Mouse (Mus musculus): ENCODE results near the gene Doxl2. TPM values are rescaled to one million over a fixed set of nuclear protein-coding genes. Genes with fewer than 3 reads are reported as not detected.

Doxl2 gene
- total RNA-seq, 2 experiments from 2014 or later: not detected

GRCm38 (mm10) chr6:49008420-49009160 lies 33.8 kb downstream of the Doxl2 start:
- ATAC-seq (ENCODE audit: poor library complexity, severe bottlenecking): no peak

DNA sequence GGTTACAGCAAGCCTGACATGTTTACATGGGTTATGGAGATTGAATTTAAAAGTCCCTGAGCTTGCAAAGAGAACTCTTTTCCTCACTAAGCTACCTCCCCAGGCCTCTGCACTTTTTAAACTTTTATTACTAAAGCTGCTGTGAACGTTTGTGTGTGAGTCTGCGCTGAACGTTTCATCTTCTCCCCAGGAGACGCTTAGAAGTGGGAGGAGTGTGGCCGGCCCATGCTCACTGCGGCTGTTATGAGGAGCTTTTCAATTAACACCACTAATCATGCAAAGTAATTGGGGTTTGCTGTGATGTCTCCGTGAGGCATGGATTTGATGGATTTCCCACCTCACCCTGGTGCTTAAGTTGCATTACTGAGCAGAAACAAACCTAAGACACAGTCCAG lies 34.4 kb downstream of the Doxl2 start:
- no peak for ATAC-seq (ENCODE audit: poor library complexity, severe bottlenecking)

DNA sequence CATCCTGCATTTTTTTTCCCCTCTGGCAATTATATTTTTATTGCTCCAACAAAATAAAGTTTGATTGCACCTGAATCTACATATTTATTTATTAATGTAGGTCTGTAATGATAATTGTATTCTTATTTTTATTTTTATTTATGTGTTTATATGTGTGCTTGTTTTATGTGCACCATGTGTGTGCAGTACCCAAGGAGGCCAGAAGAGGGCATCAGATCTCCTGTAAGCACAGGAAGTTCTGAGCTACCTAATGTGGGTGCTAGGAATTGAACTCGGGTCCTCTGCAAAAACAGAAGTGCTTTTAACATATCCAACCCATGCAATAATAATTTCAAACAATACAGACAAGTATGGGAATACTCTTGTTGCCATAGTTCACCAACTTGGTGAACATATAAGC lies 34.9 kb downstream of the Doxl2 start:
- ATAC-seq (ENCODE audit: poor library complexity, severe bottlenecking): no peak

GRCm38 (mm10) chr6:49011191-49011590 lies 36.4 kb downstream of the Doxl2 start:
- no peak for ATAC-seq (ENCODE audit: poor library complexity, severe bottlenecking)

DNA sequence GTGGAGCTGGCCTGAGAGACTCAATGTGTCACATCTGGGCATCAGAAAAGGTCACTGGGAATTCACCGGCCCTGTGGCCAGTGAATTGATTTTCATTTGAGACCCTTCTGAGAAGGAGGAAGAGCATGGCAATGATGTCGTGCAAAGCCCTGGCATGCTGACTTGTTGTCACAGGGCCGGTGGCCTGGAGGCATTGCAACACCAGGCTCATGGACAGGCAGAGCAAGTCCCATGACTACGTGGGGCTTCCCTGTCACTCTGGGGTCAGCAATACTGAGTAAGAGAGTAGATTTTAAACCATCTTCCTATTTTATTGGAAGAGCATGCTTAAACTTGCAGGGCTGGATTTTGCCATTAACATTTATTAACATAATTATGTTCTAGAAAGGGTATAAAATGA lies 38.3 kb downstream of the Doxl2 start:
- ATAC-seq (ENCODE audit: poor library complexity, severe bottlenecking): peak; percentile 37; the same call in 1 of the 2 replicates

DNA sequence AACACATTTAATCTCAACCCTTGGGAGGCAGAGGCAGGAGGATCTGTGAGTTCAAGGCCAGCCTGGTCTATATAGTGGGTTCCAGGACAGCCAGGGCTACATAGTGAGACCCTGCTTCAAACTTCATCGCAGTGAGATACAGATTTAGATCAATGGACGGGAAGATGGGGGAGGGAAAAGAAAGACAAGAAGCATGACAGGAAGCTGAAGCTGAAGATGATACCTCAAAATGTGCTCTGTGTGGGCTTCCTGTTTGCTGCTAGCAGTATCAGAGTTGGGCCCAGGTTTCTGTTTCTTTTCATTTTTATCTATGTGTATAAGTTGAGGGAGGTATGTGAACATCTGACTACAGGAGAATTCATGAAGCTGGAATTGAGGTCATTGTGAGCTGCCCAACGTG lies 38.7 kb downstream of the Doxl2 start:
- no peak for ATAC-seq (ENCODE audit: poor library complexity, severe bottlenecking)

DNA sequence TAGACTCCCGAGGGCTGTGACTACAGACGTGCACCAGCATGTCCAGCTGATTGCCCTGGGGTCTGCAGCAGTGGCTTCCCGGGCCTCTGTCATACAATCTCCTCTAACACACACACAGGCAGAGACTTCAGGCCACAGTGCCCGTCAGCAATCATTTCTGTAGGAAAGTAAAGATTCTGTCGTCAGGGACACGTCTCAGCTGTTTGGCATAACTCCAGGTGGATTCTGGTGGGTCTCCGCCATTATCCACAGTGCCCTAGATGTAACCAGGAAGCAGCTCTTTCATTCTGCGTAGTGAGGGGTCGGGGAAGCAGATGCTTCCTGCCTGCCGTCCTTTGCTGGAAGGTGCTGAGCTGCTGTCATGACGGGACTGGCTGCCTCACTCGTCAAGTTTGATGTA lies 42.4 kb downstream of the Doxl2 start:
- peak; percentile 45; the same call in 1 of the 2 replicates for ATAC-seq (ENCODE audit: poor library complexity, severe bottlenecking)

DNA sequence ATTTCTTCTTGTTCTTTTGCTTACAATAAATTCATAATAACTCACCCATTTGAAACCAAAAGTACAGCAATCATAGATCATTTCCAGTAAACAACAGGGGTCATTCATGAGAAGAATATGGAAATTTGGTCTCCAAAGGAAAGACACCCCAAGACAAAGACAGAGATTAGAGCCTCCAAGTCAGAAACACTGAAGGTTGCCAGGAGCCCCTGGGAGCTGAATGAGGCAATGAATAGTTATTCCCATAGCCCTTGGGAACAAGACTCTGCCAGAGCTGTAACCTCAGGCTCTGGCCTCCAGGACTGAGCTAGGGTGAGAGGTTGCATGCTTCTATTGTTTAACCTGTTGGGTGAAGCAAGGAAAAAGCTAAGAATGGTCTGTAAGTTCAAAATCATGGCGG lies 44.6 kb downstream of the Doxl2 start:
- ATAC-seq (ENCODE audit: poor library complexity, severe bottlenecking): no peak

- ATAC-seq (ENCODE audit: poor library complexity, severe bottlenecking): peak; percentile 89
These were observed 46.6 kb downstream of the Doxl2 start for GRCm38 (mm10) chr6:49021141-49022012.

GRCm38 (mm10) chr6:49022384-49022783 lies 47.6 kb downstream of the Doxl2 start:
- no peak for ATAC-seq (ENCODE audit: poor library complexity, severe bottlenecking)

DNA sequence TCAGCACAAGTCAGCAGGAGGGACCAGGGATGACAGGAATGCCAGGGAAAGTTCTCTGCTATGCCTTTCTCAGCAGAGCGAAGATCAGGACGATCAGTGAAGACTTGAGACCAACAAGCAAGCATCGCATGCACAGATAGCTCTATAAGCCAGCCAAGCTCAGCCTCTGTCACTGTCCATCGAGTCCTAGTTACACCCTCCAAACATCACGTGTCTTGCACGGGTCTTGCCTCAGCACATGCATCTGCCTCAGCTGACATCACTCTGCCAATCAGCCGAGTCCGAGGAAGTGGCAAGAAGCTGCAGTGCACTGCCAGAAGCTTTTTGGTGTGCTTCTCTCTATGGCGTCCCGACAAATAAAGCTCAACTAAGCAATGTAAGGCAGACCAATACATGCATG lies 48.6 kb downstream of the Doxl2 start:
- no peak for ATAC-seq (ENCODE audit: poor library complexity, severe bottlenecking)

- no peak for ATAC-seq (ENCODE audit: poor library complexity, severe bottlenecking)
These were observed 50.5 kb downstream of the Doxl2 start for GRCm38 (mm10) chr6:49025290-49025689.

GRCm38 (mm10) chr6:49026496-49026895 lies 51.7 kb downstream of the Doxl2 start:
- peak; percentile 81 for ATAC-seq (ENCODE audit: poor library complexity, severe bottlenecking)

GRCm38 (mm10) chr6:49028019-49028418 lies 53.3 kb downstream of the Doxl2 start:
- ATAC-seq (ENCODE audit: poor library complexity, severe bottlenecking): no peak

Other genes starting within 250 kb of the Doxl2 start
- 5.0 and 5.8 TPM in 2 replicates for gene Gimap1, start 235.9 kb upstream of the Doxl2 start, total RNA-seq (2015)
- 5.3 and 14.2 TPM in 2 replicates for gene Gimap1, start 235.9 kb upstream of the Doxl2 start, total RNA-seq (2017)
- 4.7 and 5.7 TPM in 2 replicates for gene Gimap5, start 228.8 kb upstream of the Doxl2 start, total RNA-seq (2015)
- gene Gimap5, start 228.8 kb upstream of the Doxl2 start, total RNA-seq (2017): 4.5 and 11.2 TPM in 2 replicates
- gene Gimap3, start 204.1 kb upstream of the Doxl2 start, total RNA-seq (2015): 5.3 and 9.4 TPM in 2 replicates
- 7.8 and 9.9 TPM in 2 replicates for gene Gimap3, start 204.1 kb upstream of the Doxl2 start, total RNA-seq (2017)
- 33.4 and 35.5 TPM in 2 replicates for gene Tmem176a, start 134.0 kb upstream of the Doxl2 start, total RNA-seq (2015)
- 16.5 and 20.0 TPM in 2 replicates for gene Tmem176a, start 134.0 kb upstream of the Doxl2 start, total RNA-seq (2017)
- gene Tmem176b, start 133.5 kb upstream of the Doxl2 start, total RNA-seq (2015): 74.3 and 79.2 TPM in 2 replicates
- 81.4 and 85.0 TPM in 2 replicates for gene Tmem176b, start 133.5 kb upstream of the Doxl2 start, total RNA-seq (2017)
- not detected in 2 replicates for gene Aoc1, start 102.1 kb upstream of the Doxl2 start, total RNA-seq (2015)
- not detected in 2 replicates for gene Aoc1, start 102.1 kb upstream of the Doxl2 start, total RNA-seq (2017)
- gene 1600015I10Rik, start 45.1 kb upstream of the Doxl2 start, total RNA-seq (2015): not detected in 2 replicates
- not detected in 2 replicates for gene 1600015I10Rik, start 45.1 kb upstream of the Doxl2 start, total RNA-seq (2017)
- not detected in 2 replicates for gene Svs1, start 11.9 kb downstream of the Doxl2 start, total RNA-seq (2015)
- gene Svs1, start 11.9 kb downstream of the Doxl2 start, total RNA-seq (2017): not detected in 2 replicates
- gene Gpnmb, start 61.6 kb downstream of the Doxl2 start, total RNA-seq (2015): 0.94 and 2.3 TPM in 2 replicates
- 0.45 and 0.81 TPM in 2 replicates for gene Gpnmb, start 61.6 kb downstream of the Doxl2 start, total RNA-seq (2017)
- gene Malsu1, start 98.8 kb downstream of the Doxl2 start, total RNA-seq (2015): 25.9 and 38.8 TPM in 2 replicates
- gene Malsu1, start 98.8 kb downstream of the Doxl2 start, total RNA-seq (2017): 15.8 and 17.0 TPM in 2 replicates
- gene Igf2bp3, start 240.0 kb downstream of the Doxl2 start, total RNA-seq (2015): 0.02 and 0.05 TPM in 2 replicates
- gene Igf2bp3, start 240.0 kb downstream of the Doxl2 start, total RNA-seq (2017): not detected in 2 replicates

All from megakaryocyte, adult 5-6 weeks (primary cell).